Mouse (Mus musculus) cerebellum, adult 9-11 months (tissue): ENCODE measurements around the gene Atp6v0c.
"Not testable (repeated sequence)": the region's sequence is repeated elsewhere in the genome, so short reads cannot be mapped to it uniquely, and the experiment has no call there.

Experiments
- DNase-seq: peaks from one replicate; pipeline ENCODE4 v3.0.0; 2022

Atp6v0c gene

DNA sequence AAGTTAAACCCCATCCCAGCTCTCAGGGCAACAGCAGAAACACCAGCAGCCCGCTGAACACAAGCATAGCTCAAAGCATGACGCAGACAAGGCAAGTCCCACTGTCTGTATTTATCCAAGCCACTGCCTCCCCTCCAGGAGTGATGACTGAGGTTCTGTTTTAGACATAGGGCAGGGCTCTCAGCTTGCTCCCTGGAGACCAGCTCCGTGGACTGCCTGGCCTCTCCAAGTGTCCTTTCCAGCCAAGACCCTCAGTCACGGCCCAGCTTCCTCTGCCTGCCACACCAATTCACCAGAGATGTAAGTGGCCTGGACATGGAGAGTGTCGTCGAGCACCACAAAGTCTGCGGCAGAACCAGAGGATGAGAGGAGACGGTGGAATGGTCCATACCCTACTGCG, 13.8 kb downstream of the Atp6v0c start:
- no peak for DNase-seq

DNA sequence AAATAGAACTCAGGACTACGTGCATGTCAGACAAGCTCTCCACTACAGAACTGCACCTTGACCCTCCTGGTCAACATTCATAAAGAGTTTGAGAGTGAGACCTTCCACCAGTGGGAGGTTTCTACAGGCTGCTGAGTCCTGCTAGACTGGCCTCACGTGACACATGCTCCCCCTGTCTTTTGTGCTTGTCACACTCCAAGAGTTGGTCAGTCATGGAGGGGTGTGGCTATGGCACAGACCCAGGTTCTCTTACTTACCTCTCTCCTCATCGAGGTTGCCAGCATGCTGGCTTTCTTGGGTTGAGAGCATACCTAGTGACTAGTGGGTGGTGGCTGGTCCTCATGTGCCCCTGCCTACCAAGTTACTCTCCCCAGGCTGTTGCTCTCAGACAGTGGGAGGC, 15.0 kb downstream of the Atp6v0c start:
- DNase-seq: no peak

GRCm38 (mm10) chr17:24151890-24152563, 17.5 kb downstream of the Atp6v0c start:
- DNase-seq: peak; percentile 80

DNA sequence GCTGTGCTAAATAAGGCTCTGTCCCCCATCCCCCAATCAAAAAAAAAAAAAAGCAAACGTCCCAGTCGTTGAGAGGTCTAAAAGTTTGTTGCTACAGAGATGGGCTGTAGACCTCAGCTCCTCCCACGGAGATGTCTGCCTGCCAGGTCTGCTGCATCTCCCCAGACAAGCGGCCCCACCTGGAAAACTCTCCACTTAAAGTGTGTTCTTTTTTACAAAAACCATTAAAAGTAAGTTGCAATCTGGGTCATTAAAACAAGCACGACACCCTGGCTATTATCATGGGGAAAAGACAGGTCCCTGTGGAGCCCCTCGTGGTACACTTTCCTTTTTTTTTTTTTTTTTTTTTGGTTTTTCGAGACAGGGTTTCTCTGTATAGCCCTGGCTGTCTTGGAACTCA, 18.1 kb downstream of the Atp6v0c start:
- DNase-seq: no peak

- DNase-seq: no peak
Observed at GRCm38 (mm10) chr17:24150824-24151223, 18.7 kb downstream of the Atp6v0c start, which contains the start of gene Pdpk1. Gene Pdpk1, minus strand, starts transcription at chr17:24150924.

GRCm38 (mm10) chr17:24149421-24149820, 20.1 kb downstream of the Atp6v0c start:
- no peak for DNase-seq

GRCm38 (mm10) chr17:24142897-24143296, 26.6 kb downstream of the Atp6v0c start:
- DNase-seq: no peak

DNA sequence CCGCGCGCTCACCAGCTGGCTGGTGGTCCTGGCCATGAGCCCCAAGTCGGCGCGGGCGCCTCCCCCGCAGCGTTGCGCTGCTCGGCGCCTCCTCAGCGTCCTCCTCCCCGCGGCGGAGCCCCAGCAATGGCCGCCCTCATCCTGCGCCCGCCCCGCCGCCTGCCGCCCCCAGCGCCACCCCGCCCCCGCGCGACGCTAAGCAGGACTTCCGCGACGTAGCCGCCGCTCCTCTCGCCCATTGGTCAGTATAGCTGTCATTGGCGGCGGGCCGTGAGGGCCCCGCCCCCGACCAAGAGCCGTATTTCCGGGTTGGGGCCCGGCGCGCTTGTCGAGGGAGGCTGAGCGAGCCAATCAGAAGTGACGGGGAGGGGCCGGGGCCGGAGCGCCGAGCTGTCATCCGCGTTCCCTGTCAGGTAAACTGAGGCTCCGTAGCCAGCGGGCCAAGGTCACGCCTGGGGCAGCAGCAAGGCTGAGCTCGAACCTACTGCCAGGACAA, 28.0 kb downstream of the Atp6v0c start:
- peak; percentile 98 for DNase-seq

GRCm38 (mm10) chr17:24140845-24141424, 28.6 kb downstream of the Atp6v0c start:
- DNase-seq: peak; percentile 64

GRCm38 (mm10) chr17:24139968-24140367, 29.5 kb downstream of the Atp6v0c start:
- no peak for DNase-seq

DNA sequence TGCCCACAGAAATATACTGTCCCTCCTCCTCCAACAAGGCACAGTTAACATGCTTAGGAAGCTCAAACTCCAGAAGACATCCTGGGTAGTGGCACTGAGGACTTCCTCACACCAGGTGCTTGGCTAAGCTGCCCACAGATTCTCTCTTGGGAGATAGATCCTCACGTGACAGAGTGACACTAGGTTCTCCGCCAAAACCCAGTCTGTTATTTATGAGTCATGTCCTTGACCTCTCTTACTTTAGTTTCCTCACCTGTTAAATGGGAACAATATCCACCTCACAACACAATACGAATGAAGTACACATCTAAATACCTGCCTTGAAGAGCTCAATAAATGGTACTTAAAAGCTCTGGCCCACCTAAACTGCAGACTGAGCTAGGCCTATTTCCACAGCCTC, 30.2 kb downstream of the Atp6v0c start:
- DNase-seq: no peak

- no peak for DNase-seq
Observed at GRCm38 (mm10) chr17:24137226-24137880, 32.1 kb downstream of the Atp6v0c start.

DNA sequence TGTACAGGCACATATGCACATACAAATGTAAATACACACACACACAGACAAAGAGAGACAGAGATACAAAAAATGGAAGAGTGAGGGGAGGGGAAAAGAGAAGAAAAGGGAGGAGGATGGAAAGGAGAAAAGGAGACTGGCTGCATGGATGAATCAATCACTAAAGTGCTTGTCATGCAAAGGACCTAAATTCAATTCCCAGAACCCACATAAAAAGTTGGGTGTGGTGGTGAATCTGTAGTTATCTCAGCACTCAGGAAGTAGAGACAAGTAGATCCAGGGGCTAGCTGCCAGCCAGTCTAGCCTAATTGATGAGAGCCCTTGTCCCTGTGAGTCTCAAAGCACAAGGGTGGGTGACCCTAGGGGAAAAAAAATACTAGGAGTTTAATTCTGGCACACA, 35.4 kb downstream of the Atp6v0c start:
- DNase-seq: no peak

DNA sequence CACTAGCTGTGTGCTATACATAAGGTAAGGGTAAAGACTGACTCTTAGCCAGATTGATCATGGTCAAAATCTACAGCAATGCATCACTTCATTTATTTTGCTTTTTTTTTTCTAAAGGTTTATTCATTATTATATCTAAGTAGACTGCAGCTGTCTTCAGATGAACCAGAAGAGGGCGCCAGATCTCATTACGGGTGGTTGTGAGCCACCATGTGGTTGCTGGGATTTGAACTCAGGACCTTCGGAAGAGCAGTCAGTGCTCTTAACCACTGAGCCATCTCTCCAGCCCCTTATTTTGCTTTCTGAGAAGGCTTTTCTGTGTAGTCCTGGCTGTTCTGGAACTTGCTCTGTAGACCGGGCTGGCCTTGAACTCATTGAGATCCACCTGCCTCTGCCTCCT, 36.6 kb downstream of the Atp6v0c start:
- DNase-seq: not testable (repeated sequence)

DNA sequence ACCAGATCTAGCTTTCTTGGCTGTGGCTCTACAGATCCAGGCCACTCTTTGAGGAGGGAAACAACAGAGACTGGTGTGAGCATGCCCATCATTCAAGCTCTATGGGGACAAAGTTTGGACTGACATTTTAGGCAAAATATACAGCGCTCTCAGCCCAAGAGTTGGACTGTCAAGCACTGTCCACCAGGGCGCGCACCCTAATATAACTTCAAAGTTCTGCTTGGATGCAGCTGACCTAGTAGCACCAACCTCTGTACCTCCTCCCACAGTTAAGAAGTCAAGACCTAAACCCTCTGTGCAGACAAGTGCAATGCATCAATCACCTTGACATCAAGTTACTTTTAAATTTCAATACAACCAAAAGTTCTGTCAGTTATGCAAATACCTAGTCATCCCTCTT, 37.9 kb downstream of the Atp6v0c start:
- DNase-seq: no peak

DNA sequence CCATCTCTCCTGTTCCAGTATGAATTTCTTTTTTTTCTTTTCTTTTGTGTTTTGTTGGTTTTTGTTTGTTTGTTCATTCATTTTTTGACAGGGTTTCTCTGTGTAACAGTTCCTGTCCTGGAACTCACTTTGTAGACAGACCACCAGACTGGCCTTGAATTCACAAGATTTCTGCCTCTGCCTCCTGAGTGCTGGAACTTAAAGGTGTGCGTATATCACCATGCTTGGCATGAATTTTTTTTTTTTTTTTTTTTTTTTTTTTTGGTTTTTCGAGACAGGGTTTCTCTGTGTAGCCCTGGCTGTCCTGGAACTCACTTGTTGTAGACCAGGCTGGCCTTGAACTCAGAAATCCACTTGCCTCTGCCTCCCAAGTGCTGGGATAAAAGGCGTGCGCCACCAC, 40.3 kb downstream of the Atp6v0c start:
- DNase-seq: not testable (repeated sequence)

DNA sequence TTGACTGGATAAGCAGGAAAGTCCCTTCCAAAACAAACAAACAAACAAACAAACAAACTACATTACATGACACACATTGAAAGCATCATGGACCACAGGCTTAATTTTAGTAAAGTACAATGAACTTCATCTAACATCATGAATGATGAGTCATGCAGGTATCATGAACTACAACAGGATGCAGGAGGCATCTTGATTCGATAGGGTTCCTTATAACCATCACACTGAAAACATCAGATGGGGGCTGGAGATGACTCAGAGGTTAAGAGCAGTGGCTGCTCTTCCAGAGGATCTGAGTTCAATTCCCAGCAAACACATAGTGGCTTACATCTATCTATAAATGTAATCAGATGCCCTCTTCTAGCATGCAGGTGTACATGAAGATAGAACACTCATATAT, 41.9 kb downstream of the Atp6v0c start:
- DNase-seq: no peak

GRCm38 (mm10) chr17:24126801-24127200, 42.7 kb downstream of the Atp6v0c start:
- no peak for DNase-seq

DNA sequence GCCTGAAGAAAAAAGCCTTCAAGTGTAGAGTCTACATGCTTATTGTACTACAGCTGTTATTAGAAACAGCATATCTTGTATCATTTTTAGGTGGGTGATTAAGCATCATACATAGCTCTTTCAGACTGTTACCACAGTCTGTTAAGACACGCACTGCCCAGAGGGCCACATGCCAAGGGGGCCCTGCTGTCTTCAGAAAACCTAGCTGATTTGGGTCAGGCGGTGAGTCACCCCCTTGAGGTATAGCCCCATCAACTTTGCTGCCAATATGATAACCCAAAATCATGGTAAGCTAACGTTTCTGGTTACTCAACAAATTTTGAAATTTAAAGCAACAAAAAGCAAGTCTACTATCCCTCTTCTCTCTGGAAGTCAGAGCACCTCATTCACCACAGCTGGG, 50.1 kb downstream of the Atp6v0c start:
- no peak for DNase-seq
